Mouse (Mus musculus) embryonic stem cell, embryonic (primary cell): Measurements from ENCODE around the gene Snx5.

Source experiments
- CTCF ChIA-PET, 4 experiments: fragments of 300-600 bp in 2 of 4; fragments of 350-600 bp in 2 of 4; sonication (Branson Sonifier 250); formaldehyde crosslinking; loops; one replicate each; lab custom pipeline; 2022; ENCODE audit warnings: inconsistent platforms in 2 of 4; lab: Charles Lee
- POLR2A ChIA-PET, 4 experiments: fragments of 300-600 bp in 2 of 4; fragments of 350-600 bp in 2 of 4; sonication (Branson Sonifier 250); formaldehyde crosslinking; loops; one replicate each; lab custom pipeline; 2022; ENCODE audit warnings: antibody characterized with exemption in 4 of 4, inconsistent platforms in 1 of 4; lab: Charles Lee

Snx5 gene

DNA sequence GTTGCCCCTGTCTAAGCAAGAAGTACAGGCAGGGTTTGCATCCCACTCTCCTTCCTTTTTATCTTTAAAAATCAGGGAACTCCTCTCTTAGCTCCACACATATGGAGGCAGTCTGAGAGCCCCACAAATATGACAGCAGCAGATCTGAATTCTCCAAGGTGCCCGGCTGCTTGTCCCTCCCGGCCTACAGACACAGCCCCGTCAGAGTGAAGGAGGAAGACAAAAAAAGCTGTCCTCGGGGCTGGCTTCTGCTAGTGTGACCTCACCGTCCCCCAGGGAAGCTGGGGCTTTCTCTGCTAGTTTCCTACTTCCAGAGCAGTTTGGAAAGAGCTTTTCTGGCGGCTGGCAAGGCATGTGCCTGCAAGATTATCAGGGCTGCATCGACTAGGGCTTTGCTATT, 55.5 kb downstream of the Snx5 start:
- CTCF ChIA-PET: interaction anchor here in 3 of 4 experiments (0.6 to 1.3 kb wide), 14 partner anchors 14 to 1057 kb away, joined by 3 to 12 read pairs (median 4); partner anchors contain the start of gene Rrbp1 (in 1 of the 3)
- POLR2A ChIA-PET: interaction anchor here in 3 of 4 experiments (0.7 to 2.8 kb wide), 10 partner anchors 15 to 464 kb away, joined by 3 to 10 read pairs (median 6); partner anchors contain the start of genes Rrbp1 (in 1 of the 3) and Sec23b (in 1 of the 3)

DNA sequence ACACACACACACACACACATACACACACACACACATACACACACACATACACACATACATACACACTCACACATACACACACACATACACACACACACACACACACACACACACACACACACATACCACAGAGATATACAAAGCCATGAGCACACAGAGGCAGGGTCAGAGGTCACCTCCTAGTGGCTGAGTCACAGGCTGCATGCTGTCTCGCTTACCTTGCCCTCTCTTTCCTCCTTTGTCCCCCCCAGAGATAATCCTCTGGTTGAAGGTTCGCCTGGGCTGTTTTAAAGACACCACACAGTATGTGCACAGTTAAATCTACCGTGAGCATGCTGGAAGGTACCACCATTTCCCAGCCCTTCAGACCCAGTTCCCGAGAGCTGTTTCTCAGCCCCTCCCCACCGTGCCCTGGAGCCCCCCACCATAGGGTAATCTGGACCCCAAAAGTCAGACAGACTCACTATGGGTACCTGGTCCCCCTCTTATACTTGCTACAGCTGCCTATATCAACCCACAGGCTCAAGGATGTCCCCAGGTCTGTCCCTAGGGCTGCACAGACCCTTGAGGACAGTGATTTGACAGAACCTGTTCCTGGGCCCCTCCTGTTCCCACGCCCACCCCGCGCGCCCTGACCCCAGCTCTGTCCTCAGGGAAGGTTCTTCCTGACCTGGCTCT, 56.1 kb downstream of the Snx5 start:
- ChIA-PET POLR2A (interaction anchor here in 3 of 4 experiments (0.7 to 2.8 kb wide), 9 partner anchors 15 to 464 kb away, joined by 3 to 10 read pairs (median 6); partner anchors contain the start of genes Rrbp1 (in 1 of the 3) and Sec23b (in 1 of the 3)), CTCF (interaction anchor here in 3 of 4 experiments (0.6 to 1.3 kb wide), 10 partner anchors 13 to 508 kb away, joined by 3 to 12 read pairs (median 4); partner anchors contain the start of gene Rrbp1 (in 1 of the 3))

DNA sequence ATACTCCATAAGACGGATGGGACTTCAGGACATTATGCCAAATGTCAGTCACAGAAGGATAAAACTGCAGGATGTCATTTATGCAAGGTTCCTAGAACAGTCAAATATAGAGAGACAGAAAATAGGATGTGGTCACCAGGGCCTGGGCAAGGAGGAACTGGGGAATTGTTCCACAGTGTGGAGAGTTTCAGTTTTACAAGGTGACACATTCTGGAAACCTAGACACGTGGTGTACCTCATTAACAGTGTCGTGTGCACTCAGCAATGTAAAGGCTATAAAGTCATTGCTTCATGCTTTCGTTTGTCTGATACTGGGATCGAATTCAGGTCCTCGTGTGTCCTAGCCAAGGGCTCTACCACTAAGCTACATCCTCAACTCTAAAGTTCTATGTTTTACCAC, 56.9 kb downstream of the Snx5 start:
- POLR2A ChIA-PET: interaction anchor here in 2 of 4 experiments (1.3 to 1.6 kb wide), 2 partner anchors 168 to 202 kb away, joined by 3 read pairs; partner anchors contain the start of gene Rrbp1 (in 1 of the 2)
- CTCF ChIA-PET: interaction anchor here in 1 of 4 experiments (0.7 to 0.8 kb wide), 2 partner anchors 49 to 356 kb away, joined by 4 to 9 read pairs; no protein-coding TSS in a partner anchor

DNA sequence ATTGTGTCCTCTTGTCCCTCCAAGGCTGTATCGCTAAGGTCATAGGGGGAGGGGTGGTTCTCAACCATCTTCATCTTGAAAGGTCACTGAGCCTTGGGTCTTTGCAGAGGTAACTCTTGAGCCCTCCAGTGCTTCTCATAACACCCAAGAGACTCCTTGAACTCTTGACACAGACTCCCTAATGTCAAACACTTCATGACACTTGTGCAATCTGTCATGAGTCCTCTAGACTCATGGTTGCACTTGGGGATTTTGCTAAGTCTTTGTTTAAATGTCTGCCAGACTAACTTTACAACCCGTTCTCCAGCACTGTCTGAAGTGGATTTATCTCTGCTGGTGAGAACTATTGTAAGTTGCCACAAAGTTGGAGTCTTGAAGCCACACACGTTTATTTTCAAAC, 61.3 kb downstream of the Snx5 start:
- CTCF ChIA-PET: no interaction called here
- POLR2A ChIA-PET: no interaction called here

DNA sequence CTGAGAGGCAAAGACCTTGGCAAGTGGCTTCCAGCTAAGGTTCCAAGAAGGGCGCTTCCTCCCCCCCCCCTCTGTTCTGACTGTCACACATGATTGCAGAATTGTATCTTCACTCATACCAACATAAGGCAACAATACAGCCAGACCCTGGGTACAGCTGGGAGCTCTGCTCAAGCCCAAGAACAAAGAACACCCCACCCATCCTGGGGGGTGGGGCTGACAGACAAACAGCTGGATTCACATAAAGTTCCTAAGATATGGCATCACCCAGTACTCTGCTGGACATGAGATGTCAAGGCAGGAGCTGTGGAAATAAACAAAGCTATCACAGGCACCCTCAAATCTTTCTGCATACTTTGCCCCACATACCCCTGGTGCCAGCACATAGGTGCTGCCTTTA, 63.3 kb downstream of the Snx5 start:
- POLR2A ChIA-PET: interaction anchor here in 3 of 4 experiments (0.6 to 3.1 kb wide), 12 partner anchors 8 to 196 kb away, joined by 3 to 9 read pairs (median 4); partner anchors contain the start of gene Rrbp1 (in 2 of the 3)
- CTCF ChIA-PET: interaction anchor here in 2 of 4 experiments (0.5 to 0.6 kb wide), 3 partner anchors 10 to 369 kb away, joined by 3 to 5 read pairs (median 4); no protein-coding TSS in a partner anchor

DNA sequence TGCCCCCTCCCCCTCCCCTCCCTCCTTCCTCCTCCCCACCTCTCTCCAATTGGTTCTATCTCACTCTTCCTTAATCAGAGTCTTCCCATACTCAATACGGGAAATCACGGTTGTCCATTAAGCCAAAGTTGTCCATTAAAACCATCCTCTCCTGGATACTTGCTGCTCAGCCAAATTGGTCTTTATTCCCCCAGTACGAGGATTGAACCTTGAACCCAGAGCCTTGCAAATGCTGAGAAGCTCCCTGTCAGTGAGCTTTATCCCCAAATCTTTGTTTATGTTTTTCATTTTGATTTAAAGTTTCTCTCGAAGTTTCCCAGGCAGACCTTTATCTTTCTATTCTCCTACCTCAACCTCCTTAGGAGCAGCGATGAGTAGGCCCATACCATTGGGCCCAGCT, 67.7 kb downstream of the Snx5 start:
- ChIA-PET CTCF (interaction anchor here in 1 of 4 experiments (1.2 kb wide), 1 partner anchor 224 kb away, joined by 3 read pairs; no protein-coding TSS in a partner anchor), POLR2A (interaction anchor here in 2 of 4 experiments (0.6 to 0.8 kb wide), 2 partner anchors 62 to 288 kb away, joined by 3 read pairs; partner anchors contain the start of gene Dstn (in 1 of the 2))

DNA sequence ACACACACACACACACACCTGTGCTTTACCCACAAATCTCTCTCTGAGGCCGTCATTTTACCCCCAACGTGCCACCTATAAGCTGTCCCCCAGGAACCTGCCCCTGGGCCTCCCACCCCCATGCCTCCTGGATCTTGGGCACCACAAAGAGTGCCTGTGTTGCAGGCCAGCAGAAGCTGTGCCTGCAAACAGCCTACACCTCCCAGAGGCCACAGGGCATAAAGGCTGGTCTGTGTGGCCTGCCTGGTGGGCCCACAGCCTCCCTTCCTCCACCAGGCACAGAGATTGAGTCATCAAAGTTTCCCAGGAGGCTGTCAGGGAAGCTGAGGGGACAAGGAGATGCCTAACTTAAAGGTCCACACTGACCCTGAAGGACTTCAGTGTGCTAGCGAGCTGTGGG, 68.1 kb downstream of the Snx5 start:
- POLR2A ChIA-PET: interaction anchor here in 2 of 4 experiments (0.6 to 0.8 kb wide), 2 partner anchors 62 to 287 kb away, joined by 3 read pairs; partner anchors contain the start of gene Dstn (in 1 of the 2)
- CTCF ChIA-PET: interaction anchor here in 1 of 4 experiments (1.2 kb wide), 1 partner anchor 224 kb away, joined by 3 read pairs; no protein-coding TSS in a partner anchor

DNA sequence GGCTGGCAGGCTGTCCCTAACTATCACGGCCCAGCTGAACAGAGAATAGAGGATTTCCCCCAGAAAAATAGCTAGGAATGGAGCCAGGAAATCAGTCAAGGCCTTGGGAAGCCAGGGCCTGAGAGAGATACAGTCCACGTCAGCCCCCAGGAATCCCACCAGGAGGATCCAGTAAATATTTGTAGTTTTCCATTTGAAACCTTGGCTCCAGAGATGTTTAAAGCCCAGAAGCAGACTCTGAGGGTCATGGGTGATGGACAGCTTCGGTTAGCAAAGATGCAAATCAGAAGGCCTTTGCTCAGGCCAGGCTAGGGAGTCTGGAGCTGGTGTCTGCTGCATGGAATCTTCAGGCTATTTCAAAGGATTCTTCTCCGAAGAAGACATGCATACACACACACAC, 68.6 kb downstream of the Snx5 start:
- ChIA-PET POLR2A (no interaction called here), CTCF (interaction anchor here in 1 of 4 experiments (1.2 kb wide), 1 partner anchor 223 kb away, joined by 3 read pairs; no protein-coding TSS in a partner anchor)
